Comparison of ENCODE assay signal across 8 mouse cellular contexts in the genomic region with DNA sequence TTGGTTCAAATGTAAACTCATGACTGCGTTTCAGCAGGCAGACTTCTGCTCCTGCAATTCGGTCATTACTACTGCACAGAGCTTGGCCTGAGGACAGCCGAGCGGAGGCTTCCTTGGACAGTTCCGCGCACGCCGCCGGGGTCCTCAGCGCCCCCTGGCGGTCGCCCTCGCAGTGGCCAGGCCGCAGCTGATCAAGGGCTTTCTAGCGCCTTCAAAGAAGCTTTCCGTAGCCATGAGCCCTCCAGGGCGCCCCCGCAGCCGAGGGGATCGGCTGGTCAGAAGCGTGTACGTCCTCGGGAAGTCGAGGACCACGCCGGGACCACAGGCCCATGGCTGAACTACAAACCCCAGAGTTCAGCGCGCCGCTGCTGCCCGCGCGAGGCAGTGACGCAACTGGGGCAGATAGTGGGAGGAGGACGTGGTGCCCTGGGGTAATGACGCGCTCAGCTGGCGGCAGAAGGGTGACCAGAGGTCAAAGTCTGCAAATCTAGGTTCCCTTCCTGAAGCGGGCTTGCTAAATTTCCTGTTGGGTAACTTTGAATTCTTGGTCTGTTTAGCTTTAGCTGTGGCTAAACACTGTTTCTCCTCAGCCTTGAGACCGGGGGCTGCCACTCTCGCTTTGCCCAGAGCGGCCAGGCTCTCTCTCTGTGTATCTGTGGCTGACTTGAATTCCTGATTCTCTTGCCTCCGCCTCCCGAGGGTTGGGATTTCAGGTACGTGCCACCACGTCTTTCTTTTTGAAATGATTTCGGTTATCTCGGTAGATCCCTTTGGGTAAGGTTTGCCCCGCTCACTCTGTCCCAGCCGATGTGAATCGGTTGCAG. TPM values are rescaled to one million over a fixed set of nuclear protein-coding genes. Genes with fewer than 3 reads are reported as not detected.
DNase-seq lines count a peak whose midpoint lies in the region; ATAC-seq and TF ChIP-seq lines count a peak whose summit lies in the region.

No protein-coding gene starts in this region.

- H3K36me3 ChIP-seq in forebrain, postnatal 0 days (ENCODE audit: insufficient read depth), result peaks cover 11% of the 10 kb centered on the region; the same call in 1 of the 2 replicates
- H3K36me3 ChIP-seq in lung, embryonic 14.5 days (ENCODE audit: insufficient read depth), result peaks cover 11% of the 10 kb centered on the region; the same call in 1 of the 2 replicates

- H3K9me3 ChIP-seq in forebrain, postnatal 0 days (ENCODE audit: low read length), result no peaks in the 10 kb centered on the region
- H3K9me3 ChIP-seq in lung, embryonic 14.5 days (ENCODE audit: low read depth, low read length), result no peaks in the 10 kb centered on the region

- H3K9ac ChIP-seq in forebrain, postnatal 0 days, result peak overlapping the region; percentile 69
- peak overlapping the region; percentile 71 for H3K9ac ChIP-seq in lung, embryonic 14.5 days

- H3K27me3 ChIP-seq in cerebellum, adult 2 months (ENCODE audit: control insufficient read depth, insufficient read depth, low read length), result no peaks in the 10 kb centered on the region
- H3K27me3 ChIP-seq in forebrain, postnatal 0 days (ENCODE audit: insufficient read depth, low read length), result no peaks in the 10 kb centered on the region
- no peaks in the 10 kb centered on the region for H3K27me3 ChIP-seq in lung, embryonic 14.5 days (ENCODE audit: insufficient read depth, low read length)

- peak; percentile 88 for TF ChIP-seq CTCF in cerebellum, adult 2 months (IDR thresholded peaks at IDR 0.05; ENCODE audit: borderline replicate concordance, insufficient read depth, low read depth, low read length)
- TF ChIP-seq CTCF in forebrain, postnatal 0 days (IDR thresholded peaks at IDR 0.05; ENCODE audit: low read depth), result peak; percentile 99
- peak; percentile 96 for TF ChIP-seq CTCF in lung, embryonic 14.5 days (IDR thresholded peaks at IDR 0.05; ENCODE audit: low read depth)

- peak; percentile 98 for ATAC-seq in forebrain, postnatal 0 days
- ATAC-seq in lung, embryonic 14.5 days (ENCODE audit: insufficient read depth), result peak; percentile 97
- peak; percentile 96 for ATAC-seq in neutrophil, adult 5-6 weeks (ENCODE audit: extremely low read depth, insufficient number of reproducible peaks, low FRiP score, poor library complexity, severe bottlenecking)

- peak overlapping the region; percentile 95 for H3K27ac ChIP-seq in cerebellum, adult 2 months (ENCODE audit: insufficient read depth, low read length)
- H3K27ac ChIP-seq in forebrain, postnatal 0 days (ENCODE audit: low read depth, low read length), result peak overlapping the region; percentile 84
- H3K27ac ChIP-seq in lung, embryonic 14.5 days (ENCODE audit: low read depth), result peak overlapping the region; percentile 91

- H3K4me2 ChIP-seq in forebrain, postnatal 0 days (ENCODE audit: low read depth), result peak overlapping the region; percentile 64
- H3K4me2 ChIP-seq in lung, embryonic 14.5 days, result peak overlapping the region; percentile 79

- peak; percentile 80 for DNase-seq in MEL-GATA-1-ER (ENCODE audit: extremely low read depth, low read depth)
- peak; percentile 95 to 98 for DNase-seq in cerebellum, adult 2 months
- peak; percentile 95 for DNase-seq in forebrain, postnatal 0 days
- peak; percentile 96 for DNase-seq in heart, postnatal 4 days
- peak; percentile 93 to 96 for DNase-seq in layer of hippocampus, adult 8-10 months (ENCODE audit: low spot score in 2 of 2)
- DNase-seq in lung, embryonic 14.5 days, result peak; percentile 97
- DNase-seq in testis, postnatal 14 days (ENCODE audit: low spot score), result peak; percentile 94

- peak; percentile 96 for TF ChIP-seq POLR2A in cerebellum, adult 2 months (IDR thresholded peaks at IDR 0.05; ENCODE audit: borderline replicate concordance, insufficient read depth, low read length)

- H3K4me3 ChIP-seq in cerebellum, adult 2 months (replicated peaks; ENCODE audit: insufficient read depth, low read depth, low read length), result peak overlapping the region; percentile 82
- peak overlapping the region; percentile 58 for H3K4me3 ChIP-seq in forebrain, postnatal 0 days (ENCODE audit: low read depth, low read length)
- peak overlapping the region; percentile 64 for H3K4me3 ChIP-seq in lung, embryonic 14.5 days (ENCODE audit: low read depth, low read length)

- peaks cover 7% of the 10 kb centered on the region for H3K4me1 ChIP-seq in cerebellum, adult 2 months (ENCODE audit: control insufficient read depth, insufficient read depth, low read length)
- H3K4me1 ChIP-seq in forebrain, postnatal 0 days (ENCODE audit: insufficient read depth), result 0 out of 2 replicates have a peak, but pooled peaks cover 9% of the 10 kb centered on the region
- H3K4me1 ChIP-seq in lung, embryonic 14.5 days (ENCODE audit: insufficient read depth), result peaks cover 8% of the 10 kb centered on the region

- under 1% methylated on average over 50 of the region's 50 CpGs for WGBS in cerebellum, adult 2 months
- under 1% methylated on average over 50 of the region's 50 CpGs for WGBS in forebrain, postnatal 0 days
- under 1% methylated on average over 50 of the region's 50 CpGs for WGBS in lung, embryonic 14.5 days

RNA-seq across cellular contexts. Expression of a gene that starts 3.3 kb away (rescaled TPM):
- 43.7 and 44.7 TPM in 2 replicates for polyA plus RNA-seq in cerebellum, adult 2 months (2012; rRNA removed)
- 37.4 and 40.7 TPM in 2 replicates for total RNA-seq in forebrain, postnatal 0 days (2014; rRNA removed)
- 36.1 and 36.8 TPM in 2 replicates for polyA plus RNA-seq in forebrain, postnatal 0 days (2015; fragmentation: Nextera tagmentation; extraction: Ambion mirVana)
- total RNA-seq in heart, postnatal 4 days (2021), result 10 to 100 TPM; 32.6 to 42.4 TPM
- total RNA-seq in layer of hippocampus, adult 8-10 months (2022), result 10 to 100 TPM; 20.9 to 24.2 (median 22.8) TPM
- 24.5 and 25.5 TPM in 2 replicates for polyA plus RNA-seq in lung, embryonic 14.5 days (2014; fragmentation: Nextera tagmentation; extraction: Ambion mirVana)
- total RNA-seq in neutrophil, adult 5-6 weeks (2017), result 7.7 and 13.3 TPM in 2 replicates

RNA-seq across cellular contexts. Expression of a gene that starts 23.1 kb away (rescaled TPM):
- polyA plus RNA-seq in cerebellum, adult 2 months (2012; rRNA removed), result 9.9 and 10.2 TPM in 2 replicates
- total RNA-seq in forebrain, postnatal 0 days (2014; rRNA removed), result 19.6 and 26.2 TPM in 2 replicates
- 7.7 and 9.7 TPM in 2 replicates for polyA plus RNA-seq in forebrain, postnatal 0 days (2015; fragmentation: Nextera tagmentation; extraction: Ambion mirVana)
- 1 to 10 TPM; 6.3 to 7.2 TPM for total RNA-seq in heart, postnatal 4 days (2021)
- 10 to 100 TPM in 2 of 4 experiments, 1 to 10 TPM in 2; 6.7 to 10.7 (median 8.8) TPM for total RNA-seq in layer of hippocampus, adult 8-10 months (2022)
- 4.4 and 5.7 TPM in 2 replicates for polyA plus RNA-seq in lung, embryonic 14.5 days (2014; fragmentation: Nextera tagmentation; extraction: Ambion mirVana)
- 2.0 and 2.2 TPM in 2 replicates for total RNA-seq in neutrophil, adult 5-6 weeks (2017)

RNA-seq across cellular contexts. Expression of a gene that starts 23.4 kb away (rescaled TPM):
- 25.7 and 26.4 TPM in 2 replicates for polyA plus RNA-seq in cerebellum, adult 2 months (2012; rRNA removed)
- 10.6 and 11.7 TPM in 2 replicates for total RNA-seq in forebrain, postnatal 0 days (2014; rRNA removed)
- polyA plus RNA-seq in forebrain, postnatal 0 days (2015; fragmentation: Nextera tagmentation; extraction: Ambion mirVana), result 12.4 and 15.2 TPM in 2 replicates
- total RNA-seq in heart, postnatal 4 days (2021), result 10 to 100 TPM; 23.5 to 34.1 TPM
- total RNA-seq in layer of hippocampus, adult 8-10 months (2022), result 10 to 100 TPM; 21.6 to 31.4 (median 25.4) TPM
- polyA plus RNA-seq in lung, embryonic 14.5 days (2014; fragmentation: Nextera tagmentation; extraction: Ambion mirVana), result 54.6 and 59.6 TPM in 2 replicates
- 111 and 116 TPM in 2 replicates for total RNA-seq in neutrophil, adult 5-6 weeks (2017)

RNA-seq across cellular contexts. Expression of a gene that starts 23.7 kb away (rescaled TPM):
- polyA plus RNA-seq in cerebellum, adult 2 months (2012; rRNA removed), result 11.6 and 12.6 TPM in 2 replicates
- total RNA-seq in forebrain, postnatal 0 days (2014; rRNA removed), result 3.8 and 5.7 TPM in 2 replicates
- polyA plus RNA-seq in forebrain, postnatal 0 days (2015; fragmentation: Nextera tagmentation; extraction: Ambion mirVana), result 3.5 and 5.0 TPM in 2 replicates
- 10 to 100 TPM; 28.9 to 29.1 TPM for total RNA-seq in heart, postnatal 4 days (2021)
- total RNA-seq in layer of hippocampus, adult 8-10 months (2022), result 1 to 10 TPM; 8.5 to 9.1 (median 8.8) TPM
- 16.1 and 16.5 TPM in 2 replicates for polyA plus RNA-seq in lung, embryonic 14.5 days (2014; fragmentation: Nextera tagmentation; extraction: Ambion mirVana)
- 14.4 and 15.3 TPM in 2 replicates for total RNA-seq in neutrophil, adult 5-6 weeks (2017)

RNA-seq across cellular contexts. Expression of a gene that starts 30.3 kb away (rescaled TPM):
- 66.2 and 72.5 TPM in 2 replicates for polyA plus RNA-seq in cerebellum, adult 2 months (2012; rRNA removed)
- 113 and 120 TPM in 2 replicates for total RNA-seq in forebrain, postnatal 0 days (2014; rRNA removed)
- 13.0 and 17.9 TPM in 2 replicates for polyA plus RNA-seq in forebrain, postnatal 0 days (2015; fragmentation: Nextera tagmentation; extraction: Ambion mirVana)
- 10 to 100 TPM; 76.5 to 78.4 TPM for total RNA-seq in heart, postnatal 4 days (2021)
- 10 to 100 TPM; 65.8 to 79.4 (median 73.1) TPM for total RNA-seq in layer of hippocampus, adult 8-10 months (2022)
- 9.3 and 9.7 TPM in 2 replicates for polyA plus RNA-seq in lung, embryonic 14.5 days (2014; fragmentation: Nextera tagmentation; extraction: Ambion mirVana)
- total RNA-seq in neutrophil, adult 5-6 weeks (2017), result 16.3 and 18.0 TPM in 2 replicates

Comparison
In these comparisons a context has a peak if more than half of its experiments do, and no peak if none do; other contexts are left out.
1. Peak in every context shown above with its lines: DNase-seq, ATAC-seq, H3K4me3 ChIP-seq and H3K27ac ChIP-seq.